Mouse (Mus musculus) midbrain, embryonic 11.5 days (tissue): ENCODE data around the gene Kcnn1. TPM values are rescaled to one million over a fixed set of nuclear protein-coding genes. Genes with fewer than 3 reads are reported as not detected.

Source experiments
- ATAC-seq: fragments of 200-750 bp; cut with Nextera tagmentation; 2 replicates; pipeline ENCODE4 v1.8.0; 2017; ENCODE audit warnings: moderate TSS enrichment, moderate library complexity; ENCODE audit not compliant: low FRiP score
- DNase-seq: peaks from one replicate; pipeline ENCODE4 v3.0.0; 2015; ENCODE audit warnings: low spot score; ENCODE audit errors: missing footprints
- H3K27ac ChIP-seq: fragments of 300-500 bp; sonication (generic); 2 replicates; pipeline ENCODE4 v1.5.1; 2014; ENCODE audit warnings: low read depth, low read length
- H3K27me3 ChIP-seq: fragments of 300-500 bp; sonication (generic); 2 replicates; pipeline ENCODE4 v1.6.1; 2014; ENCODE audit warnings: mild to moderate bottlenecking, low read length, moderate library complexity, mixed read lengths; ENCODE audit not compliant: control insufficient read depth, insufficient read depth
- H3K36me3 ChIP-seq: fragments of 300-500 bp; sonication (generic); 2 replicates; pipeline ENCODE4 v1.6.1; 2014; ENCODE audit warnings: mild to moderate bottlenecking, low read length, moderate library complexity, mixed read lengths; ENCODE audit not compliant: control insufficient read depth, insufficient read depth
- H3K4me1 ChIP-seq: fragments of 300-500 bp; sonication (generic); 2 replicates; pipeline ENCODE4 v1.6.1; 2014; ENCODE audit warnings: low read length; ENCODE audit not compliant: control insufficient read depth, insufficient read depth
- H3K4me2 ChIP-seq: fragments of 300-500 bp; sonication (generic); 2 replicates; pipeline ENCODE4 v1.6.1; 2014; ENCODE audit warnings: mild to moderate bottlenecking, moderate library complexity
- H3K4me3 ChIP-seq: fragments of 300-500 bp; sonication (generic); 2 replicates; pipeline ENCODE4 v1.5.1; 2014; ENCODE audit warnings: low read depth, low read length
- H3K9ac ChIP-seq: fragments of 300-500 bp; sonication (generic); 2 replicates; pipeline ENCODE4 v1.6.1; 2014; ENCODE audit warnings: low read length
- H3K9me3 ChIP-seq: fragments of 300-500 bp; sonication (generic); 2 replicates; pipeline ENCODE4 v1.6.1; 2016; ENCODE audit warnings: low read length; ENCODE audit not compliant: control insufficient read depth
- WGBS: fragments of 180-500 bp; shearing (Covaris S2); extraction: QIAGEN DNeasy Blood & Tissue Kit; methylation state at CpG from one replicate; pipeline ENCODE4 v1.1.7; 2014; 5-methylcytosine and 5-hydroxymethylcytosine counted together
- polyA plus RNA-seq: library from polyadenylated mRNA; unstranded; fragments of >200 nt; fragmentation: Nextera tagmentation; extraction: Ambion mirVana; gene quantifications from 2 replicates; pipeline ENCODE4 v1.2.1, GENCODE M21; 2014

Gene Kcnn1
- polyA plus RNA-seq, 1 experiment from 2014 or later = 12.4 TPM

GRCm38 (mm10) chr8:70821992-70822391, 41.1 kb downstream of the Kcnn1 start:
- peaks cover 20% of the 10 kb centered on the region for H3K27me3 ChIP-seq
- H3K9me3 ChIP-seq = no peaks in the 10 kb centered on the region; the same call in 1 of the 2 replicates
- H3K4me2 ChIP-seq = no peak overlapping the region
- H3K36me3 ChIP-seq = no peaks in the 10 kb centered on the region
- 52% methylated on average over 11 of the region's 11 CpGs for WGBS
- ATAC-seq = no peak
- no peak overlapping the region for H3K9ac ChIP-seq
- H3K4me1 ChIP-seq = 0 out of 2 replicates have a peak, but pooled peaks cover 2% of the 10 kb centered on the region
- H3K27ac ChIP-seq = no peak overlapping the region
- DNase-seq = no peak
- no peak overlapping the region for H3K4me3 ChIP-seq

DNA sequence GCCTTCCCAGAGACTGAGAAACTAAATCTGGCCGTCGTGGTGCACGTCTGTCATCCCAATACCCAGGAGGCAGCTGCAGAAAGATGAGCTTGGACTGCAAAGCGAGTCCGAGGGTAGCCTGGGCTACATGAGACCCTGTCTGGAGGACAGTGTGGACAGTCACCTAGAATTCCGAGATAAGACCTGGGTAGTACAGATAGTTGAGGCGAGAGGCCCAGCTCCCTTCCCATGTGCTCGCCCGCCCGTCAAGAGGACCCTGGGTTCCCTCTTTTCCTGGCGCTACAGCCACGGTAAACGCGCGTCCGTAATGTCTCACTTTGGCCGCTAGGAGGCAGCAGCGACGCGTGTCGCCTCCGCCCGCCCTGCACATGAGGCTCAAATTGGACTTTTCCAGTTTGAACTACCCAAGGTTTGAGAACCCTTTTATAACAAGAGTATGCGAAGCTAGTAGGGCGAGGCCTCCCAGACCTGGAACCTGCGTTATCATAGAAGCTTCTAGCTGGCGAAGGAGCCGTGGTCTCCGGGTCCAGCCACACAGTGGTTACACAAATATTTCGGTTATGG, 41.6 kb downstream of the Kcnn1 start:
- H3K9ac ChIP-seq = no peak overlapping the region
- H3K4me2 ChIP-seq = no peak overlapping the region
- H3K4me3 ChIP-seq = no peak overlapping the region
- peaks cover 25% of the 10 kb centered on the region for H3K27me3 ChIP-seq
- no peak overlapping the region for H3K27ac ChIP-seq
- no peaks in the 10 kb centered on the region; the same call in 1 of the 2 replicates for H3K9me3 ChIP-seq
- 0 out of 2 replicates have a peak, but pooled peaks cover 2% of the 10 kb centered on the region for H3K4me1 ChIP-seq
- WGBS = 19% methylated on average over 30 of the region's 30 CpGs
- peak; percentile 36; the same call in 1 of the 2 replicates for ATAC-seq
- no peaks in the 10 kb centered on the region for H3K36me3 ChIP-seq
- DNase-seq = peak; percentile 98

DNA sequence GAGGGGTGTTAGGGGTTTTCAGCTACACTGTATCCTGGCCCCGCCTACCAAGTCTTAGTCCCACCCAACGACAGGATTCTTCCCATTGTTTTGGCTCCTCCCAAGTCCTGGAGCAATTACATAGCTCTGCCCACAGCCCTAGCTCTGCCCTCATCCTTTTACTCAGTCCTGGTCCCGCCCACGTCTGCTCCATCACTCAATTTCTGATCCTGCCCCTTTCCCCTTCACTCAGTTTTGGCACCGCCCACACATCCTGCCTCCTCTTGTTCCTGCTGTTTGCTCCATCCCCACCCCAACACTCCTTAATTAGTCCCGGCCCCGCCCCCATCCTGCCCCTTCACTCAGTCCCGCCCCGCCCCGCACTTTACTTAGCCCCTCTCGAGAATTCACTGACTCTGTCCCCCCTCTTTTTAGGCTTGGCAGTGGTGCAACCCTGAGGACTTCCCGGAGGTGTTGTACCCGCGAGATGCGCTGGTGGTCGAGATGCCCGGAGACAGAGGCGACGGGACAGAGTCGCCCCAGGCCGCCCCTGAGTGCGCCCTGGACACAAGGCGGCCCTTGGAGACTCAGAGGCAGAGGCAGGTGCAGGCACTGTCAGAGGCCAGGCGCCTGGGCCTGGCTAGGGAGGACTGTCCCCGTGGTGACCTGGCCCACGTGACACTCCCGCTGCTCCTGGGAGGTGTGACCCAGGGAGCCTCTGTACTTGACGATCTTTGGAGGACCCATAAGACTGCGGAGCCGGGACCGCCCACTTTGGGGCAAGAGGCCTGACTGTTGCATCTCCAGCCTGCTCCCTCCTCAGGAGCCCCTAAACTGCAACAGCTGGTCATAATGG, 42.7 kb downstream of the Kcnn1 start:
- 2% methylated on average over 31 of the region's 31 CpGs for WGBS
- Histone ChIP-seq H3K9me3 (no peaks in the 10 kb centered on the region; the same call in 1 of the 2 replicates), H3K27me3 (peaks cover 26% of the 10 kb centered on the region), H3K4me3 (no peak overlapping the region), H3K9ac (no peak overlapping the region), H3K4me1 (0 out of 2 replicates have a peak, but pooled peaks cover 2% of the 10 kb centered on the region), H3K4me2 (no peak overlapping the region), H3K27ac (no peak overlapping the region), H3K36me3 (no peaks in the 10 kb centered on the region)
- ATAC-seq = peak; percentile 70
- DNase-seq = no peak

DNA sequence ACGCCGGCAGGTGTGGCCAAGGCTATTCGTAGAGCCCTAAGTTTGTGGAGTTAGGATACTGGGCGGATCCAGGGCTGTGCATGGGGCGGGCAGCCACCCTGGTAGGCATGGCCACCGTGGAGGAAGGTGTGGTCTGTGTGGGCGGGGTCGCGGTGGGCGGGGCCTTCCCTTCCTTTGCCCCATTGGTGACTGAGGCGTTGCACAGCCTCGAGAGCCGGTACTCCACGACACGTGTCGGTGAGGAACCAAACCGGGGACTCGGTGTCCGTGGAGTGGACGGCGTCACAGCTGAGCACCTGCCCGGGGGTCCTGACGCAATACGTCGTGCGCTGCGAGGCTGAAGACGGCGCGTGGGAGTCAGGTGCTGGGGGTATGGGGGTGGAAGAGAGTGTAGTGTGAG, 46.4 kb downstream of the Kcnn1 start:
- Histone ChIP-seq H3K27ac (no peak overlapping the region), H3K36me3 (no peaks in the 10 kb centered on the region), H3K9ac (no peak overlapping the region), H3K4me3 (no peak overlapping the region), H3K27me3 (peaks cover 28% of the 10 kb centered on the region), H3K4me2 (0 out of 2 replicates have a peak overlapping the region, but pooled peaks have one; percentile 4), H3K9me3 (no peaks in the 10 kb centered on the region; the same call in 1 of the 2 replicates), H3K4me1 (0 out of 2 replicates have a peak, but pooled peaks cover 2% of the 10 kb centered on the region)
- DNase-seq (no peak), ATAC-seq (0 out of 2 replicates have a peak, but pooled peaks have one; percentile 17)
- 8% methylated on average over 30 of the region's 30 CpGs for WGBS

DNA sequence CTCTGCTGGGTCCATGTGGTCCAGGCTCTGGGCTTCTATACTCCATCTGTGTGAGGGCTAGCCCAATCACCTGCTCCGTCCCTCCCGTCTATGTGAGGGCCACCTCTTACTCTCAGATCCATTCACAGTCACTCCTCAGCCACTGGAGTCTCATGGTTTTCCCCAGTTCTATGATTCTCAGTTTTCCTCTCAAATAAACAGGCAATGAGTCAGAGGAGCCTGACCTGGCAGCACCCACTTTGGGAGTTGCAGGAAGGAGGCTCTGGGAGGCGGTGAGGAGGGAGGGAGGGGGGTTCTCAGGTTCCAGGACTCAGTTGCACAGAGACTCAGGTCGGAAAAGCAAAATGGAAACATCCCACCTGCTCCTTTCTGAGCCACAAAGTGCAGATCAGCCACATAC, 50.2 kb downstream of the Kcnn1 start:
- no peak for ATAC-seq

GRCm38 (mm10) chr8:70812055-70812454, 51.0 kb downstream of the Kcnn1 start:
- H3K27me3 ChIP-seq = peaks cover 9% of the 10 kb centered on the region; the same call in 1 of the 2 replicates
- no peak overlapping the region for H3K9ac ChIP-seq
- H3K9me3 ChIP-seq = no peaks in the 10 kb centered on the region
- H3K4me3 ChIP-seq = no peak overlapping the region
- WGBS = 31% methylated on average over 4 of the region's 4 CpGs
- no peaks in the 10 kb centered on the region for H3K4me1 ChIP-seq
- H3K4me2 ChIP-seq = no peak overlapping the region
- no peak for ATAC-seq
- H3K36me3 ChIP-seq = no peaks in the 10 kb centered on the region
- no peak for DNase-seq
- H3K27ac ChIP-seq = no peak overlapping the region

More for the DNA sequence above, 50.2 kb downstream of the Kcnn1 start:
- DNase-seq = no peak
- no peak overlapping the region for H3K9ac ChIP-seq
- no peak overlapping the region for H3K4me3 ChIP-seq
- H3K36me3 ChIP-seq = no peaks in the 10 kb centered on the region
- H3K4me1 ChIP-seq = no peaks in the 10 kb centered on the region
- no peaks in the 10 kb centered on the region for H3K9me3 ChIP-seq
- H3K27me3 ChIP-seq = peaks cover 12% of the 10 kb centered on the region; the same call in 1 of the 2 replicates
- no peak overlapping the region for H3K4me2 ChIP-seq
- 64% methylated on average over 4 of the region's 4 CpGs for WGBS
- no peak overlapping the region for H3K27ac ChIP-seq

DNA sequence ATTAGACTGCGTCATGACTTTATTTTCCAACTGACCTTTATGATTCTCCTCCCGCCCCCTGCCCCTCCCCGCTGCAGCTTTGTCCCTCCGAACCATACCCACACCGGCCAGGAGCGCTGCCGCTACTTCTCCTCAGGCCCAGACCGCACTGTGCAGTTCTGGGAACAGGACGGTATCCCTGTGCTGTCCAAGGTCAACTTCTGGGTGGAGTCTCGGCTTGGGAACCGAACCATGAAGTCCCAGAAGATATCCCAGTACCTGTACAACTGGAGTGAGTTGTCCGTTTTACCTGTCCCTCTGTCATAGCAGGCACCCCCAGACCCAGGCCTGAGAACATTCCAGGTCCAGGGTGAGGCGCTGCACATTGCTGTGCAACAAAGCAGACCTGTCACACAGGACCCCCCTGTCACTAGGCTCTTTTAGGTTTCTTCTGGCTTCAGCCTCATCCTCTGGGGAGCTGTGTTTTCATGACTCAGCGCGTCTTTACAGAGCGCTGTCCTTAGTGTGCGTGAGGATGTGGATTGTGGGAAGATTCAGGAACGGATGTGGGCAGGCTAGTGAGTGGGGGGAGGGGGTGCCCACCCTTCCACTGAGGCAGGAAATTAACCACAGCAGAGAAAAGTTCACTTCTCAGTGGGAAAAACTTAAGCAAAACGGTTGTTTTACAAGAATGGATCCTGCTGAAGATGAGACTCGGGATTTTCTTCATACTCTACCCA, 51.9 kb downstream of the Kcnn1 start:
- ATAC-seq (no peak), DNase-seq (no peak)
- H3K4me3 ChIP-seq = no peak overlapping the region
- 73% methylated on average over 20 of the region's 20 CpGs for WGBS
- H3K36me3 ChIP-seq = no peaks in the 10 kb centered on the region
- H3K27ac ChIP-seq = no peak overlapping the region
- no peaks in the 10 kb centered on the region for H3K9me3 ChIP-seq
- no peak overlapping the region for H3K4me2 ChIP-seq
- H3K27me3 ChIP-seq = 0 out of 2 replicates have a peak, but pooled peaks cover 2% of the 10 kb centered on the region
- no peaks in the 10 kb centered on the region for H3K4me1 ChIP-seq
- H3K9ac ChIP-seq = no peak overlapping the region

DNA sequence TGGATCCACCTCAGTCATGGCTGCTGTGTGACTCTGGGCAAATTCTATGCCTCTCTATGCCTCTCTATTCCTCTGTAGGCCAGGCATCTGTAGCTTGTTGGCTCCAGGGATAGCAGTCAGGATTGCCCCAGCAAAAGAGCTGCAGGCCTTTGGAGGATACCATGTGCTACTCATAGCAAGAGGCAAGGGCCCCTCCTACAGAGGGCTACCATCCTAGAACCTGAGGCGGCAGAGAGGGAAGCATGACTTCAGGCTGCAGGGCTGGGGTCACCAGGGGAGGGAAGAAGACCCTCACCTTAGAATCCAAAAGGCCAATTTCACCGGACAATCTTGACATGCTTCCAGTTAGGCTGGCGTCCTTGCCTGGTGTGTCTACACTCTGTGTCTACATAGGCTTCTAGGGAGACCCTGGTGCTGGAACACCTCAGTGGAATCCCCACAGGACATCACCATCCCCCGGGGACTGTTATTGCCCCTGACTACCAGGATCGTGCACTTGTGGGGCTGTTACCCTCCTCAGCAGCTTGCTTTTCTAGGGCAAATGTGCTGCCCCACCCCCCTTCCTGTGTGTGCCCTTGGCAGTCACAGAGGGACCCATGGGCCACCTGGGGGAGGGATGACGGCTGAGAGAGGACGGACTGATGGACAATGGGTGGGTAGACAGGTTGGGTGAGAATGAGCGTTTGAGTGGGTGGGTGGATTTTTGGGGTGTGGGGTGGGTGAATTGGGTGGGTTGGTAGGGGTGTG, 53.9 kb downstream of the Kcnn1 start:
- WGBS = 83% methylated on average over 8 of the region's 8 CpGs
- peaks cover 13% of the 10 kb centered on the region; the same call in 1 of the 2 replicates for H3K27me3 ChIP-seq
- no peak overlapping the region for H3K4me3 ChIP-seq
- no peak overlapping the region for H3K27ac ChIP-seq
- H3K36me3 ChIP-seq = no peaks in the 10 kb centered on the region
- DNase-seq (no peak), ATAC-seq (no peak)
- H3K4me2 ChIP-seq = no peak overlapping the region
- no peak overlapping the region for H3K9ac ChIP-seq
- no peaks in the 10 kb centered on the region for H3K9me3 ChIP-seq
- H3K4me1 ChIP-seq = peaks cover under 1% of the 10 kb centered on the region
